Mouse (Mus musculus) cerebellum, adult 9-11 months (tissue): ENCODE results near the gene Zan.
A peak's percentile ranks its signal among the peaks of the same experiment; 100 is the strongest.

ENCODE experiments used
- DNase-seq: peaks from one replicate; pipeline ENCODE4 v3.0.0; 2022

Gene Zan

DNA sequence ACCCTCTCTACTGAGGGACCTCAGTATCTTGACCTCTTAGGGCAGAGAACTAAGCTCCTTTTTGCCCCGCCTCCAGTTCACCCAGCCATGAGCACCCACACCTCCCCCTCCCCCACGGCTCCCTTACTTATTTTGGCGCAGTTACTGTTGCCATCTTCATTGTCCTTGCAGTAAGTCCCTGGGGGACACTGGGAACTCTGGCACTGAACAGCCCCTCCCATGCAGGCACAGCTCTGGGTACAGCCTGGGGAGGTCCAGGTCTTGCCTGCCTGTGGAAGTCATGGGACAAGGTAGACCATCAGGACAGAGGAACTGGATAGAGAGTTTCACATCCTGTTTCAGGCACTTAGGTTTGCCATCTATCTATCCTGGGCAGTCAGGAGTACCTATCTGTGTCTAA lies 66.8 kb downstream of the Zan start:
- no peak for DNase-seq

DNA sequence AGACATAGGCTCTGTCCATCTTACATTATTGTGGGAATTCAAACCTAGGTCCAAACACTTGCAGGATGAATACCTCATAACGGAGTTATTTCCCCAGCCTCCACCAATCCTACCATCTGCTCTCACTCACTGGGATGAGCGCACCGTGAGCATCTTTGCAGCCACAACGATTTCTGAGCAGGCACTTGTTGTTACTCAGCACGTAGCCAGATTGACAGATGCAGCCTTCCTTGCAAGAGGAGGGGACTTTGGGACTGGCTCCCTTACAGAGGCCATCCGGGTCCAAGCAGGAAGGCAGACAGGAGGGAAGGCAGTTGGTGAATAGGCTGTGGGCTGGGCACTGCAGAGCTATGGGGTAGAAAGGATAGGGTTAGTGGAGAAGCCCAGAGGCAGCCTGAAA lies 67.4 kb downstream of the Zan start:
- no peak for DNase-seq

GRCm38 (mm10) chr5:137404081-137404480 lies 72.8 kb downstream of the Zan start:
- no peak for DNase-seq

GRCm38 (mm10) chr5:137394456-137394855 lies 82.4 kb downstream of the Zan start:
- DNase-seq = no peak

DNA sequence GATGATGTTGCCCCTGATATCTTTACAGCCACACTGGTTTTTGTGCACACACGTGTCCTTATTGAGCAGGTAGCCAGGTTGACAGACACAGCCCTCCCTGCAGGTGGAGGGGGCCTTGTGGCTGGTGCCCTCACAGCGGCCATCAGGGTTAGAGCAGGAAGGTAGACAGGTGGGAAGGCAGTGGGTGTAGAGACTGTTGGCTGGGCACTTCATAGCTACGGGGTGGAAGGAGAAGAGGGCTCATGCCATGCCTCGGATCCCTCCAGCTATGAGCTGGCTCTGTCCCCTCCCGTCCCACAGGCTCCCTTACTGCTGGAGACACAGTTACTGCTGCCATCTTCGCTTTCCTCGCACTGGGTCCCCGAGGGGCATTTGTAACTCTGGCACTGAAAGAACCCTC lies 85.2 kb downstream of the Zan start:
- no peak for DNase-seq

DNA sequence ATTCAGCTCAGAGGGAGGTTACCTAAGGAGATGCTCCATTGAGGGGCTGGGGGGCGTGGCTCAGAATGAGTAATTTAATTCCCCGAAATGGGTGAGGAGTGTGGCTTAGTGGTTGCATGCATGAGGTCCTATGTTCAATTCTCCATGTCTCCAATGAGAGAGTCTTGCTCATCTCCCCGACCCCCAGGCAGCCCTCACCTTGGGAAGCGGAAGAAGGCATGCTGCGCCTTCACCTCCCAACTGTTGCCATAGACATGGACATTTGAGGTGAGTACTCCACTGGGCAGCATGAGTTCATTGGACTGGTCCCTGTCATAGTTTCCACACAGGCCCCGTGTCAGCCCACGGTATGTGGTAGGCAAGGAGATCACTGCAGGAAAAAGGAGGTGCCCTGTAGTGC lies 90.2 kb downstream of the Zan start:
- no peak for DNase-seq

- no peak for DNase-seq
Measured at GRCm38 (mm10) chr5:137383441-137383840, 93.4 kb downstream of the Zan start.

DNA sequence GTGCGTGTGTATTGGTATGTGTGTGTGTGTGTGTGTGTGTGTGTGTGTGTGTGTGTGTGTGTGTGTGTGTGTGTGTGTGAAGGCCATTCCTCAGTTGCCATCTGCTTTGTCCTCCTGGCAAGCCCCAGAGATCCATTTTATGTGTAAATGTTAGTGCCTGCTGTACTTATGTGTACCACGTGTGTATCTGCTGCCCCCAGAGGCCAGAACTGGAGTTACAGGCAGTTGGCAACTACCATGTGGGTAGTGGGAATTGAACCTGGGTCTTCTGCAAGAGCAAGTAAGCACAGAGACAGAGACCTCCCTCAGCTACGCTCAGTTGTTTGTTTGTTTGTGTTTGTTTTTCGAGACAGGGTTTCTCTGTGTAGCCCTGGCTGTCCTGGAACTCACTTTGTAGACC lies 95.7 kb downstream of the Zan start:
- peak; percentile 28 for DNase-seq

DNA sequence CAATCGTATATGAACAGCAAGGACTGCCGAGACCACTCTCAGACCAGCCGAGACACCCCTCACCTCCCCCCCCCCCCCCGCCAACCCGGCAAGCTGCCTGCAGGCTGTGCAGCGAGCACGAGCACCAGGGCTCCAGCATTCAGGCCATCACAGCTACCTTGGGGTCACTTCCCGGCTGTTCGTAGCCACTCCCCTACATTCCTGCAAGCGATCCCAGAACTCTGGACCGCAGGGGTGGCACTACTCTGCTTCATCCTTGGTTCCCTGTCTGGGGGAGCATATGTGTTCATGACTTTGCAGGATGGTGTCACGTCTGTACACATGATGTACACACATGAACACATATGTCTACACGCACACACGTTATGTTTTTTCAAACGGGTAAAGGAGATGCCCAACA lies 99.3 kb downstream of the Zan start:
- no peak for DNase-seq

DNA sequence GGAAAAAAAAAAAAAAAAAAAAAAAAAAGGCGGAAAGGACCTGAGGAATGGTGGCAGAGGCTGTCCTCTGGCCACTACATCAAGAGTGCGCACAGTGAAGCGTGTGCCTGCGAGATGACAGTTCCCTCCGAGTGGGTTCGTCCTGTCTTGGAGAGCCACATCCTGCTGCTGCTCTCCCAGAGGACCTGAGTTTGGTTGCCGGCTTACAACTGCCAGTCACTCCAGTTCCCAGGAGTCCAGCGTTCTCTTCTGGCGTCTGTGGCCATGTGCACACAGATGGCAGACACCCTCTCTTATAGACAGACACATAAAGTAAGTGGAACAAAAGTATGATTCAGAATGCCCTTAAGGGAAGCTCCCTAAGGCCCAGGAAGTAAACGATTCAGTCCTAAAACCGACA lies 99.7 kb downstream of the Zan start:
- no peak for DNase-seq

DNA sequence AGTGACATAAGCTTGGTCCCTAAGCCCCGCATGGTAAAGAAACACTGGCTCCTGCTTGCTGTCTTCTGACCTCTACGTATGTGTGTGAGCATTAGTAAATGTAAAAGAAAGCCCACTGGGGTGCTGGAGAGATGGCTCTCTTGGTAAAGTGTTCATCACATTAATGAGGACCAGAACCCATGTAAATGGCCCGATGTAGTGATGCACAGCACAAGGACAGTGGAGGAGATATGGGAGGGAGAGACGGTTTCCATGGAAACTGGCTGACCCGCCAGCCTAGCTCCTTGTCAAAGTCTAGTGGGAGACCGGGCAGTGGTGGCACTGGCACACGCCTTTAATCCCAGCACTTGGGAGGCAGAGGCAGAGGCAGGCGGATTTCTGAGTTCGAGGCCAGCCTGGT lies 100.1 kb downstream of the Zan start:
- DNase-seq = no peak

GRCm38 (mm10) chr5:137376198-137376597 lies 100.7 kb downstream of the Zan start:
- DNase-seq = no peak

DNA sequence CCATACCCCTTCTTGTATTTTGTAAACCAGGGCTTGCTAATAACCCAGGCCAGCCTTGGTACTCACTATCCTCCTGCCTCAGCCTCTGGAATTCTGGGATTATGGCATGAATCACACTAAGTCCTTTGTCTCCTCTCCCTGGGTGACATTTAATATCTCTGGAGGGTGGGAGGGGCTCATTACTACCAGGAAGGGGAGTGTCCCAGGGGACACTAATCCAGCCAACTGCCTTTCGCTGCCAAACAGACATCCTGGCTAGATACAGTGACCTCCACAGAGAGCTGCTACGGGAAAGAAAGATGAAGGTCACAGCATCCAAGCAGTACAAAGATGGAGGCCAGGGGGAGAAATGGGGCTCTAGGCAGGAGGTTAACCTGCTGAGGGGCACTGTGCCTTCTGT lies 101.2 kb downstream of the Zan start:
- DNase-seq = no peak

- no peak for DNase-seq
Measured at GRCm38 (mm10) chr5:137374521-137375080, 102.3 kb downstream of the Zan start.

- no peak for DNase-seq
Measured at GRCm38 (mm10) chr5:137373371-137373950, 103.4 kb downstream of the Zan start.

DNA sequence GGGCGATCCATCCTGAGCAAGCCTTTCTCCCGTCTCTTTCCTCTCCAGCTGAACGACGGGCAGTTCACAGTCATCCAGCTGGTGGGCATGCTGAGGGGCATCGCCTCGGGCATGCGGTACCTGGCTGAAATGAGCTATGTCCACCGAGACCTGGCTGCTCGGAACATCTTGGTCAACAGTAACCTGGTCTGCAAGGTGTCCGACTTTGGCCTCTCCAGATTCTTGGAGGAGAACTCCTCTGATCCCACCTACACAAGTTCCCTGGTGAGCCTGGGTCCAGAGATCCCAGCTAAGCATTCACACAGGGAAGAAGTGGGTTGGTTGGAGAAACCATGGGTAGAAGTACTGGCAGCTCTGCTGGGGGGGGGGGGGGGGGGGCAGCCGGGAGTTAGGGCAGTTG lies 107.2 kb downstream of the Zan start:
- DNase-seq = no peak

DNA sequence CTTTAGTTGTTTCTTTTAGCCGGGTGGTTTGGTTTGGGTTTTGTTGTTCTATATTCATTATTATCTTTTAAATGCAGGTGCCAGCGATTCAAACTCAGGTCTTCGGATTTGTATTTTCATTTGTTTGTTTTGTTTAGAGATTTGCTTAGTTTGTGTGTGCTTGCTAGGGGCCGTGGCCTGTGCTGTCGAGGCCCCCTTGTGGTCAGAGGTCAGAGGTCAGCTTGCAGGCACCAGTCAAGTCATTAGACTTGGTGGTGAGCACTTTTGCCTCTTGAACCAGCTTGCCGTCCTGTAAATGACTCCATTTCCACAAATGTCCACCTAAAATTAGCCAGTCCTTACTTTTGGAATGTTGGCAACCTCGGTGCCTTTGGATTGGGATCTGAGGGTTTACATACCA lies 118.5 kb downstream of the Zan start:
- no peak for DNase-seq

GRCm38 (mm10) chr5:137354091-137354490 lies 122.8 kb downstream of the Zan start:
- no peak for DNase-seq

DNA sequence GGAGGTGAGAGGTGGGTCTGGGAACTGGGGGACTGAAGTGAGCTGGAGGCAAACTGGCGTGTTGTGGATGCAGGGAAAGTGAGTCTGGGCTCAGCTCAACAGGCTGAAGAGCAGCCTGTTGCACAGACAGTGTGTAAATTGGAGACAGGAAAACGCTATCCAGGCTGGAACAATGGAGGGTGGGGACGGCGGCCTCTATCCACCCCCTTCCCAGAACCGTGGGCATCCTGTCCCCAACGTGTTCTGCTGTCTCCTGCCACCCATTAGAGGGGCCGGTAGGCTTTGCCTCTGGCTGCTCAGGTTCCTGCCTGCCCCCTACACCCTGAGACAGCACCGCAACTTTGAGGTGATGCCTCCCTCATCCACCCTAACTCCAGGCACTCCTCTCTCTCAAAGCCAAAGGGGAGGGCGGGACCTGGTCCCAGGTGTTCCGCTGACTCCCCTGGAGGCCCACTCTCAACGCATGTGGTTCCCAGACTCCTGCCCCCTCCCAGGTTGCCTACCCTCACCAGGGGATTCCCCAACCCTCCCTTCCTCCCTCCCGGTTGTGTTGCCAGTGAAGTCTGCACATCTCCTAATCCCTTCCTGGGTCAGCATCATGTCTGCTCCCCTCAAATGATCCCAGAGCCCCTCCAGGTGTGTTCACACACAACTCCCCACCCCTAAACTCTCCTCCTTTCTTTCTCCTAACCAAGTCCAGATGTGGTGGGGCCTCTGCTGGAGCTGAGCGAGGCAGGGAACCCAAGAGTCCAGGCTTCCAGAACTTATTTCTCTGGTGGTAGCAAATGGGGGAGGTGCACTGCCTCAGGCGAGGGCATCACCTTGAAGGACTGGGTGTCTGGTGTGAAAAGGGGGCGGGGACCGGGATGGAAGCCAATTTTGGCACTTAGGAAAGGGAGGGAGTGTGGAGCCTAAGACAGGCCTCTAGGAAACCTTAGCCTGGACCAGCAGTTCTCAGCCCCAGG lies 124.6 kb downstream of the Zan start:
- DNase-seq = no peak

DNA sequence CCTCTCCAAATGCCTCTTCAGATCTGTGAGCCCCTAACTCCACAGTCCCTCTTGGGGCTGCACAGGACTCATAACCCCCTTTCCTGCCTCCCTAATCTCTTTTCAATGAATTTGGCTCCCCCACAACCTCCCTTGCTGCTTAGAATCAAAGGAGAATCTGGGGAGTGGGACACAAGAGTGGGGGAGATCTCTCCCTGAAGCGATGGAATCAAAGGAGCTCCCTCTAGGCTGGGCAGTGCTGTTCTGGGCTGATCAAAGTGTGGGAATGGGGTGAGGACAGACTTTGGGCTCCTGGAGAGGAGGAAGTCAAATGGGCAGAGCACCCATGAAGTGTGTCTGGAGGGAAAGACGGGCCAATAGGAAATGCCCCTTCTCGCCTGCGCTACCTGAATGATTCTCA lies 125.5 kb downstream of the Zan start:
- no peak for DNase-seq

DNA sequence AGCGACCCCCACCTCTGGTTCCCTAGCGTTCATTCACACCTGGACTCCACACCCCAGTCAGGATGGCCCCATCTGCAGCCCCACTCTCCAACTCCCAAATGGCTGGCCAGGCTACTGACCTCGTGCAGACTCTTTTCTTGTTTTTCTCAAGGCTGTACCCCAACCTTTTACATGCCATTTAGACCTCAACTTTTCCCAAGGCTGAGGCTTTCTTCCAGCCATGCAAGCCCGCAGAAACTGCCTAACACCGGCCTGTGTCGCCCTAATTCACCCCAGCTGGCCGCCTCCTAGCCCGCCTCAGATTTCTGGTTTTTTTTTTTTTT lies 125.8 kb downstream of the Zan start:
- no peak for DNase-seq

GRCm38 (mm10) chr5:137350205-137351057 lies 126.4 kb downstream of the Zan start:
- DNase-seq = no peak
